In genomic region chr10:21711866-21712265, GRCm38 (mm10) we compare ENCODE assay signal across 10 mouse cellular contexts.
"Had no signal": no experiment of that assay in that cellular context is flagged by ENCODE, and none has a peak within 500 bp of the region (broad histone marks: within the 10 kb centered on the region; RNA-seq: fewer than 3 reads in every experiment).

No protein-coding gene starts in this region.

- ATAC-seq: inflammation-experienced regulatory T-cells, adult 6 months; liver, embryonic 12.5 days had no signal

- DNase-seq: kidney, adult 18-20 months; kidney, postnatal 25 days; lung, embryonic 14.5 days; lung, postnatal 4 days; midbrain, embryonic 14.5 days; spleen, adult 18-20 months; thymus, adult 18-20 months; thymus, postnatal 14 days had no signal
